Mouse (Mus musculus): ENCODE measurements around the gene Gas2l1. TPM values are rescaled to one million over a fixed set of nuclear protein-coding genes. Genes with fewer than 3 reads are reported as not detected.

Gene Gas2l1
- total RNA-seq, 1 experiment from 2014 or later, result 34.5 TPM

GRCm38 (mm10) chr11:5064282-5065055 lies 658 bp downstream of the Gas2l1 start:
- DNase-seq, result no peak

DNA sequence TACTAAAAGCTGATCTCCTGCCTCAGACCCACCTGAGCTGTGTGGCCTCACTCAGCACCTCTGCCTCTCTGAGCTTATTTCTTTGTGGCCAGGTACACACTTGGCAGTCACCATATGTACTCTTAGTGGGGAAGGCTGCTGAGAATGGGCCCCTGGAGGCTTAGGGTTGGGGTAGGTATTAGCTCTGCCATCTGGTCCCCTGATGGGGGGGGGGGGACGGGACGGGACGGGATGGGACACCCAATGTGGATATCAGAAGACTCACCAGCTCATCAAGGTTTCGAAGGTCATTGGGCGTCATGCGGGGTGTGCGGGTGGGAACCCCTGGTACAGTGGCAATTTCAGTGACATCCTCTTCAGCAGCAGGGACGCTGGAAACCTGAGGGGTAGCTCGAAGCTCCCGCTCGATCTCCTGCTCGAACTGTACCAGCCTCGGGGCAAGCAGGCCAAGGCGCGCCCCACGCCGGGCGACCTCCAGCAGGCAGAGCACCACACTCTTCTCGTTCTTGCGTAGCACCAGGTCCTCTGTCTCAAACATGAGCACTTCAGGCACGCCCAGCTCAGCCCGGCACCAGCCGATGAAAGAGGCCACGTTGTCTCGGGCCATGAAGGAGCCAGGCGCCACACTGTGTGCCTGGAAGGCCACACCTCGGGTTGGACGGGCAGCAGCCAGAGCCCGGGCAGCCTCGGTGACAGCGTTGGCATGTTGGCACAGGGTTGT lies 1.4 kb downstream of the Gas2l1 start:
- DNase-seq, result peak; percentile 45

DNA sequence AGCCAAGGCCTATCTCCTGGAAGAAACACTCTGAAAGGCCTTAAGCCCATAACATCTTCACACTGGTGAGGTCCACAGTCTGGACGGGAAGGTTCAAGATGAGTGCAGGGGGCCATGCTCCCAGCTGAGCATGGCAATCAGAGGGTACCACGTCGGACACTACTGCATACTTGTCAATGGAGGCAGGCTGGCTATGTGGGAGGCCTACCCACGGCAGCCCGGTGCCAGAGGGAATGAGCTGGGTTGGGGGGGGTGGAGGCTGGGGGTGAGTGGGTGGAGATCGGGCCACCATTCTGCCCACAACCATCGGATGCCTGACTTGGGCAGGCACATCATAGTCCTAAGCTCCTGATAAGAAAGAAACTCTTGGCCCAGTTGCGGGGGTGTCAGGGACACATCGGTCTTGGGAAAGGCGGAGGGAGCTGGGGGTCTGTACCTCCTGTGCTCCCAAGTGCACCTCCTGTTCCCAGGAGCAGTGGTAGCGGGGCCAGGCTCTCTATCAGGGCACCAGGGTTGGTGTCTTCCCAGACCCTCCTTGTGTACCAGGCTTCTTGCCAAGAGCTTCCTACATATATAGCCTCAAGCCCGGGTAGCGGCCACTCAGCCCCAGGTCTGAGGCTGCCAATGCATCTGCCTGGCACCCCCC lies 2.1 kb downstream of the Gas2l1 start:
- DNase-seq, result no peak

- no peak for DNase-seq
These were observed 2.8 kb downstream of the Gas2l1 start for GRCm38 (mm10) chr11:5062326-5062725.

DNA sequence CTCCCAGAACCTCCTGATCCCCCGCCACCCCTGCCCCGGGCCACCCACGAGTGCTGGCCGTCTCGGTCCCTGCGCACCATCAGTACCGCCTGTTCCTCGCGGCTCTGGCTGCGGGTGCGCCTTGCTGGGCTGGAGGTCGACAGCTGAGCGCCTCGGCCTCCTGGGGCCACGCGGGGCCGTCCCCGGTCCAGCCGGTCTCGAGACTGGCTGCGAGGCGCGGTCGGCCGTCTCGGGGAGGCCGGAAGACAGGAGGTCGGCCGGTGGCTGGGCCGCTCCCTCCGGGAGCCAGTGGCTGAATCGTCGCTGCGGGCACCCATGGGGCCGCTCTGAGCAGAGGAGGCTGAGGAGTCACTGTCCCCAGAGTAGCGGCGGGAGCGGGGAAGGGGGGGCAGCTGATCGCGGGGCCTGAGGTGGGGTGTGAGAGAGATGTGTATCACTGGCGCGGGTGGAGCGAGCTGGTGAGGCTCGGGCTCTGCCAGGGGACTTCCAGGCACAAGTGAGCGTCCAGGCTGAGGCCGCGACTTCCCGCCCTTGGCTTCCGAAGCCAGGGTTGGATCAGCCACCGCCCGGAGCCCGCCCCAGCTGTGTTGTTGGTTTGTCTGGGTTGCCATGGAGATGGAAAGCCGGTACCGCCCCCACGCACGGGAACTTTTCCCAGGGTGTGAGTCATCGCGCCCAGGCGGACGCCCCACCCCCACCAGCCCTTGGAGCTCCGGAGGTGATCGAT lies 3.6 kb downstream of the Gas2l1 start:
- peak; percentile 97 for DNase-seq

- DNase-seq, result no peak
These were observed 4.2 kb downstream of the Gas2l1 start for GRCm38 (mm10) chr11:5060756-5061412.

- peak; percentile 73 for DNase-seq
These were observed 5.4 kb downstream of the Gas2l1 start for GRCm38 (mm10) chr11:5059704-5060156.

- DNase-seq, result no peak
These were observed 5.9 kb downstream of the Gas2l1 start for GRCm38 (mm10) chr11:5059230-5059629.

DNA sequence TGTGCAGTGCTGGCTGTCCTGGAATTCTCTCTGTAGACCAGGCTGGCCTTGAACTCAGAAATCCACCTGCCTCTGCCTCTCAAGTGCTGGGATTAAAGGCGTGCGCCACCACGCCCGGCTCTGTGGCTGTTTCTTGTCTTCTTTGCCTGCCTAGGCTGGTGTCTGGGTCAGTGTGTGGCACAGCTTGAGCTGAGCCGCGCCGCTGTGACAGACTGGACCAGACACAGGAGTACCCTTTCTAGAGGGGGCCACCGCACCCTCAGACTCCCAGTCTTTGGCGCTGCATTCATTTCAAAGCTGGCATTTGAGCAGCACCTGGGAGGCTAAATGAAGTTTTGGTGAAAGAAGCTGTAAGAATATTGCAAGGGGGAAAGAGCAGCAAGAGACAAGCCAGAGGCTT lies 6.3 kb downstream of the Gas2l1 start:
- DNase-seq, result no peak

DNA sequence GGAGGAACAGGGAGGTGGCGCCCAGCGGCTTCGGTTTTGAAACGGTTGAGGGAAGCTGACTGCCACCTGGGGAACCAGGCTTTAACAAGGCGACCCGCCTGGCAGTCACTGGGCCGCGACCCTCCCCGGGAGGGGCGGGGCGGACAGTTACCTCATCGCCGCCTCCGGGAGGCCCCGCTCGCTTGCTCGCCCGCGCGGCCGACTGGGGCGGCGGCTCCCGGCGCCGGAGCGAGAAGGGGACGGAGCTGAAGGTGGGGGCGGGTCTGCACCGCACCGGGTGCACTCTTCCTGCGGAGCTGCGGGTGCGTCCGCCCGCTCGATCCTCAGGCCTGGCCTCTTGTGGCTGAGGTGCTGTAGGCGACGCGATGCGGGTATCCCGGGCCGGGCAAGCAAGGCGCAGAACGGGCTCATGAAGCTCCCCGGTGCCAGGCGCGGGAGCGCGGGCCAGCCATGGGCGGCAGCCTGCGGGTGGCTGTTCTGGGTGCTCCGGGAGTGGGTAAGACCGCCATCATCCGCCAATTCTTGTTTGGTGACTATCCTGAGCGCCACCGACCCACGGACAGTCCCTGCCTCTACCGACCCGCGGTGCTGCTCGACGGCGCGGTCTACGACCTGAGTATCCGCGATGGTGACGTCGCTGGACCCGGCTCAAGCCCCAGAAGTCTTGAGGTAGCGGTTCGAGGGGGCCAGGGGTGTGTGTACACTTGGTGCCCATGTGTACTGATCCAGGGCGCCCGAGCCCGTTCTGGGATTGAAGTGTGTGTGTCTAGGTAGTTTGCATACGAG lies 7.1 kb downstream of the Gas2l1 start, which contains the start of gene Rasl10a:
Gene Rasl10a (plus strand): TSS at position 273 of the 786 bp plus-strand sequence.
- DNase-seq, result peak; percentile 61

GRCm38 (mm10) chr11:5057541-5057855 lies 7.6 kb downstream of the Gas2l1 start:
- DNase-seq, result no peak

- DNase-seq, result no peak
These were observed 8.1 kb downstream of the Gas2l1 start for GRCm38 (mm10) chr11:5057064-5057463.

DNA sequence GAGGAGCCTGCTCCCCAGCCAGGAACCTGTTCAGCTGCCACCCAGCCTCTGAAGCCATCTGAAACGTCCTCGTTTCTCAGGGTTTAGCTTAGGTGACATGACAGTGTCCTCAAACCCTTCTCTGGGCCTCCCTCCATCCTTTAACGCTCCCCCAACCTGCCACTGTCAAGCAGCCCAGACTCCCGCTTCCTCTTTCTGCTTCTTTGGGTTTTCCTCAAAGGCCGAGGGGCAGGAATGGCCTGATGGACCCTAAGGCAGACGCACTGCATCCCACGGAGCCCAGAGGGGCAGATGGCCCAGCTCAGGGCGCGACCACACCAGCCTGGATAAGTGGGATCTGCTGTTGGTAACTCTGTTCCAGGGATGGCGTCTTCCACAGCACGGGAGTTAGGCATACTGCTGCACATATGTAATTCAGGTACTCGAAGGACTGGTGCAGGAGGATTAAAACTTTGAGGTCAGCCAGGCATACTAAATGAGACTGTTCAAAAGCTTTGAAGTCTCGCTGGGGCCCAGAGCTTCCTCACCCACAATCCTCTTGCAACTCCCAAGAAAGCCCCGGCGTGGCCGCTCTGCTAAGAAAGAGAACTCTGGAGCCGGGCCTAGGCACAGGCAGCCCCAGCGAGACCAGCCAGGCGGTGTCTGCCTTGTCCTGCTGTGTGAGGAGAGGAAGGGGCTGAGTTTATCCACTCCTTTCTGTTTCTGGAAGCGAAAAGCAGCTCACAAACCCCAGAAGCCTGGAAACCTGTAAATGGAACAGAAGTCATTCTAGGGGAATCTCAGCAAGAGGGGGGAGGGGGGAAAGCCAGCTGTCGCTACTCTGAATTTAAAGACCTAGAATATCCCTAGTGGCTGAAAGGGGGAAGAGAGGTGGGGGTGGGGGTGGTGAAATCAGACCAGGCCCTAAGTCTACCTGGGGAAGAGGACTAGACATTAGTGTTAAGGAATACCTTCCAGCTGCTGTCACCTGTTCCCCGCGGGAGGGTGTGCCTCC lies 8.9 kb downstream of the Gas2l1 start:
- DNase-seq, result no peak

GRCm38 (mm10) chr11:5054874-5055273 lies 10.3 kb downstream of the Gas2l1 start:
- DNase-seq, result no peak

DNA sequence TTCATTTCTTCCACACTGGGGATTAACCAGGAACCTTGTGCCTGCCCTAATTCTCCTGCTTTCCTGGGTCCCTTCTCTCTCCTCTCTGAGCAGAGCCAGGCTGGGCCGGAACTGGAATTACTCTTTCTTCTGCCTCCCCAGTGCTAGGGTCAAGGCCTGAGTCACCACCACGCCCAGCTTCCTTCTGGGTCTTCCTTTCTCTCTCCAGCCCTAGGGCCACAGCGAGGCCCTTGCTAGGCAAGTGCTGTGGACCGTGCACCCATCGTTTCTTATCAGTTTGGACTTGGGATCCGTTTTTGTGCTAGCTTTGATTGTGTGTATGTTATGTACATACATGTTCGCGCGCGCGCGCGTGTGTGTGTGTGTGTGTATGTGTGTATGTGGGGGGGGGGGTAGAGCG lies 11.0 kb downstream of the Gas2l1 start:
- DNase-seq, result no peak

DNA sequence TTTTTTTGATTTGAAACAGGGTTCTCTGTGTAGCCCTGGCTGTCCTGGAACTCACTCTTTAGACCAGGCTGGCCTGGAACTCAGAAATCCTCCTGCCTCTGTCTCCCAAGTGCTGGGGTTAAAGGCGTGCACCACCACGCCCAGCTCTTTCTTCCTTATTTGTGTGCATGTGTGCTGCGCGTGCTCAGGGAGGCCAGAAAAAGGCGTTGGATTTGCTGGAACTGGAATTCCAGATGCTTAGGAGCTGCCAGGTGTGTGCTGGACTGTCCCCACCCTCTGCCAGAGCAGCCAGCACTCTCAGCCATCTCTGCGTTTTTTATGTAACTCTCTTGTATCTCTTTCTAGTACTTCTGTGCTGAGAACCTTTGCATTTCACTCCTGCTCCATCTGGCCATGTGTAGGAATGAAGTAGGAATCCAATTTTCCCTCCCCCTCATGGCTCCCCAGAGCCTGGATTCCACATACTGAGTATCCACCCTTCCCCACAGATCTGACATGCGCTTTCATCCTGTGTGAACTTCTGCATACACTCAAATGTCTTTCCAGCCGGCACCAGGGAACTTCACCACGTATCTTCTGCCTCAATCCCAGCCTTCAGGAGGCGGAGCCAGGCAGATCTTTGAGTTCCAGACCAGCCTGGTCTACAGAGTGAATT lies 12.8 kb downstream of the Gas2l1 start:
- DNase-seq, result no peak

GRCm38 (mm10) chr11:5051629-5052028 lies 13.5 kb downstream of the Gas2l1 start:
- no peak for DNase-seq

DNA sequence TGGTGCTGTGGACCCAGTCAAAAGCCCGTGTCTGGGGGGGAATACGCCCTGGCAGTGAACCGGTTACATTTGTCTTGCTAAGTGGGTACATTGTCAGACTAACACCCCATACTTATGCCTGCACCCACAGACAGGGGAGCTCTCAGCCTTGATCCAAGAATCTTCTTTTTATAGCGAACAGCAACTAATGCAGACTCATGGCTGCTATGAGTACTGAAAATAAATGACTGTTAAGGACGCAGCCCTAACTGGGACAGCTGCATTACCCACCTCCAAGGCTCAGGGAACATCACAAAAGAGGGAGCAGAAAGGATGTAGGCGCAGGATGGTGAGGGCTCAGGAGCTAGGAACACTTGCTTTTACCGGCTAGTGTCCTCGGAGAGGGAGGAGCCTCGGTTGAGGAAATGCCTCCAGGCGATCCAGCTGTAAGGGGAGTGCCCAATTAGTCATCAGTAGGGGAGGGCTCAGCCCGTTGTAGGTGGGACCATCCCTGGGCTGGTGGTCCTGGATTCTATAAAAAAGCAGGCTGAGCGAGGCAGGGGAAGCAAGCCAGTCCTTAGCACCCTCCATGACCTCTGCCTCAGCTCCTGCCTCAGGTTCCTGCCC lies 18.7 kb downstream of the Gas2l1 start:
- DNase-seq, result no peak
